8 mouse cellular contexts compared by ENCODE assay signal in genomic region chr3:51224363-51225225, GRCm38 (mm10). TPM values are rescaled to one million over a fixed set of nuclear protein-coding genes. Genes with fewer than 3 reads are reported as not detected.
DNase-seq lines count a peak whose midpoint lies in the region; ATAC-seq lines count a peak whose summit lies in the region.

Gene Noct, plus strand, starts transcription at chr3:51224447.

- H3K27me3 ChIP-seq in hindbrain, embryonic 16.5 days (replicated peaks; ENCODE audit: control insufficient read depth, insufficient read depth, low read length) = no peaks in the 10 kb centered on the region

- peak within 1 kb of the TSS; percentile 99 for H3K27ac ChIP-seq in hindbrain, embryonic 16.5 days (ENCODE audit: low read depth, low read length)
- H3K27ac ChIP-seq in macrophage = peak within 1 kb of the TSS; percentile 80

- H3K9me3 ChIP-seq in hindbrain, embryonic 16.5 days (ENCODE audit: control insufficient read depth, low read length) = no peaks in the 10 kb centered on the region

- H3K9ac ChIP-seq in hindbrain, embryonic 16.5 days (ENCODE audit: low read depth, low read length) = peak within 1 kb of the TSS; percentile 97

- H3K4me2 ChIP-seq in hindbrain, embryonic 16.5 days (ENCODE audit: low read length) = peak within 1 kb of the TSS; percentile 80

- peak; percentile 81 for DNase-seq in T-cell, adult 2 months (ENCODE audit: low spot score)
- DNase-seq in cerebellum, postnatal 36 days = peak; percentile 89 to 93
- peak; percentile 90 for DNase-seq in gastrocnemius, adult 18-20 months (ENCODE audit: low spot score)
- peak; percentile 85 to 89 for DNase-seq in left cerebral cortex, adult 18-20 months (ENCODE audit: low spot score in 2 of 2)
- DNase-seq in right cerebral cortex, adult 18-20 months = peak; percentile 90
- peak; percentile 48 for DNase-seq in urinary bladder, postnatal 10 days (ENCODE audit: low spot score)

- peaks cover 42% of the 10 kb centered on the region for H3K79me2 ChIP-seq in macrophage (ENCODE audit: inconsistent target)

- H3K4me1 ChIP-seq in hindbrain, embryonic 16.5 days (ENCODE audit: control insufficient read depth, insufficient read depth, low read depth, low read length) = peaks cover 27% of the 10 kb centered on the region

- whole genome bisulfite sequencing in hindbrain, embryonic 16.5 days = under 1% methylated on average over 75 of the region's 100 CpGs
- 1% methylated on average over 88 of the region's 100 CpGs for WGBS in macrophage (ENCODE audit: missing documents)

- H3K4me3 ChIP-seq in hindbrain, embryonic 16.5 days (ENCODE audit: low read length) = peak within 1 kb of the TSS; percentile 95
- peak within 1 kb of the TSS; percentile 35 for H3K4me3 ChIP-seq in macrophage (ENCODE audit: inconsistent target)

- no peaks in the 10 kb centered on the region for H3K36me3 ChIP-seq in hindbrain, embryonic 16.5 days (ENCODE audit: control insufficient read depth, insufficient read depth, low read length)
- no peaks in the 10 kb centered on the region for H3K36me3 ChIP-seq in macrophage (ENCODE audit: inconsistent target)

- ATAC-seq in hindbrain, embryonic 16.5 days = peak; percentile 93

RNA-seq across cellular contexts. Expression of gene Noct, which starts in this region (rescaled TPM):
- total RNA-seq in gastrocnemius, adult 18-20 months (2021) = 10 to 100 TPM; 22.5 to 28.0 TPM
- 28.8 and 29.3 TPM in 2 replicates for polyA plus RNA-seq in hindbrain, embryonic 16.5 days (2015; fragmentation: Nextera tagmentation; extraction: Ambion mirVana)
- 10 to 100 TPM; 51.0 to 56.1 TPM for total RNA-seq in left cerebral cortex, adult 18-20 months (2021)
- total RNA-seq in macrophage (2018; cell fraction: chromatin; rRNA removed) = 1,000 to 10,000 TPM in 5 of 26 experiments, 100 to 1,000 TPM in 5, 10 to 100 TPM in 12, 1 to 10 TPM in 4; 7.5 to 1,895 (median 41.6) TPM
- 100 to 1,000 TPM in 3 of 26 experiments, 10 to 100 TPM in 6, 1 to 10 TPM in 16, under 1 TPM in 1; 0.83 to 211 (median 4.4) TPM for total RNA-seq in macrophage (2018; cell fraction: cytosol; rRNA removed)
- 1,000 to 10,000 TPM in 5 of 26 experiments, 100 to 1,000 TPM in 5, 10 to 100 TPM in 12, 1 to 10 TPM in 4; 6.4 to 1,914 (median 55.8) TPM for total RNA-seq in macrophage (2018; cell fraction: nucleus; rRNA removed)
- polyA plus RNA-seq in macrophage (2018) = 3.9 to 14.9 TPM (median 7.7 TPM) in 3 replicates

Comparison
In these comparisons a context has a peak if more than half of its experiments do, and no peak if none do; other contexts are left out.
1. Peak in every context shown above with its lines: DNase-seq, ATAC-seq, H3K4me3 ChIP-seq and H3K27ac ChIP-seq.